ENCODE assay signal across 8 mouse cellular contexts in genomic region chr1:137899916-137900601, GRCm38 (mm10).
DNase-seq lines count a peak whose midpoint lies in the region; ATAC-seq lines count a peak whose summit lies in the region.

No protein-coding gene starts in this region.

- H3K27me3 ChIP-seq in intestine, embryonic 15.5 days (replicated peaks): no peaks in the 10 kb centered on the region

- DNase-seq in frontal cortex, adult 2 months (ENCODE audit: extremely low spot score in 1 of 2, low spot score in 1 of 2): no peak
- peak; percentile 77 for DNase-seq in cerebellum, adult 9-11 months
- DNase-seq in gastrocnemius, postnatal 14 days: peak; percentile 18
- peak; percentile 86 for DNase-seq in left cerebral cortex, postnatal 4 days
- peak; percentile 47 for DNase-seq in right cerebral cortex, postnatal 25 days

- H3K27ac ChIP-seq in intestine, embryonic 15.5 days: peak overlapping the region; percentile 77

- intact Hi-C loops in gastrocnemius, postnatal 14 days (cut with DNase I; ENCODE audit: low total_unique reads): loop anchor here (2.0 kb wide), 1 partner anchor 23 kb away; no protein-coding TSS in a partner anchor
- intact Hi-C loops in left cerebral cortex, postnatal 4 days (cut with DNase I): loop anchor here (5.0 to 10.0 kb wide), 5 partner anchors 65 to 565 kb away; no protein-coding TSS in a partner anchor

- peak overlapping the region; percentile 49 for H3K9ac ChIP-seq in intestine, embryonic 15.5 days

- H3K4me2 ChIP-seq in intestine, embryonic 15.5 days (replicated peaks): peak overlapping the region; percentile 70

- under 1% methylated on average over 14 of the region's 14 CpGs for WGBS in intestine, embryonic 15.5 days

- H3K4me3 ChIP-seq in intestine, embryonic 15.5 days (replicated peaks): peak overlapping the region; percentile 56

- peak; percentile 14 for ATAC-seq in frontal cortex, adult (ENCODE audit: low TSS enrichment)
- ATAC-seq in intestine, embryonic 15.5 days: peak; percentile 87
- ATAC-seq in megakaryocyte-erythroid progenitor cell, adult 5-6 weeks (replicated peaks; ENCODE audit: low FRiP score, low TSS enrichment, poor library complexity, severe bottlenecking): peak; percentile 27; the same call in 1 of the 2 replicates

- no peaks in the 10 kb centered on the region for H3K9me3 ChIP-seq in intestine, embryonic 15.5 days

- H3K4me1 ChIP-seq in intestine, embryonic 15.5 days (replicated peaks): no peaks in the 10 kb centered on the region

- H3K36me3 ChIP-seq in intestine, embryonic 15.5 days: no peaks in the 10 kb centered on the region

Comparison
In these comparisons a context has a peak if more than half of its experiments do, and no peak if none do; other contexts are left out.
1. ATAC-seq: peak in every context shown above with its lines; median percentile 87 in intestine, embryonic 15.5 days; 27 in megakaryocyte-erythroid progenitor cell, adult 5-6 weeks; 14 in frontal cortex, adult.
2. DNase-seq: peak in cerebellum, adult 9-11 months (single experiment), gastrocnemius, postnatal 14 days (single experiment), left cerebral cortex, postnatal 4 days (single experiment) and right cerebral cortex, postnatal 25 days (single experiment); none in frontal cortex, adult 2 months (0 of 2).